Mouse (Mus musculus): ENCODE data around the gene Hspa4. TPM values are rescaled to one million over a fixed set of nuclear protein-coding genes. Genes with fewer than 3 reads are reported as not detected.
A peak's percentile ranks its signal among the peaks of the same experiment; 100 is the strongest.

The Hspa4 gene
- polyA plus RNA-seq, 1 experiment from 2014 or later, result 71.9 TPM

DNA sequence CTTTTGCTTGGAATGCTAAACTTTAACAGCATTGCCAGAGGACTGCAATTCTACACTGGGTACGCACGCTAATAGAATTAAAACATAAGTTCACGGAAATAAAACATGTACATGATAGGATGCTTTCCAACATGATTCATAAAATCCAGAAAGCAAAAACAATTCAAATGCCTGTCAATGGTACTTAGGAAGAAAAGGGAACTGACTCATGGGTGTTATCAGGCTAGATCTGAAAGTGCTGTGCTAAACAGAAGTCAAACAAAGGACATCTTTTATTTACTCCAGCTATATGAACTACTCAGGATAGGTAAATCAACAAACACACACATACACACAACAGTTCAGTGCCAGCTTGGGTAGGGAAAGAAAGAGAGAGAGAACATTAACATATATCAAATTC is 24.9 kb downstream of the Hspa4 start:
- Histone ChIP-seq H3K36me3 (peaks cover 60% of the 10 kb centered on the region), H3K9me3 (replicated peaks) (no peaks in the 10 kb centered on the region), H3K9ac (no peak overlapping the region), H3K27me3 (no peaks in the 10 kb centered on the region), H3K4me3 (replicated peaks) (no peak overlapping the region), H3K27ac (replicated peaks) (no peak overlapping the region), H3K4me2 (replicated peaks) (no peak overlapping the region), H3K4me1 (no peaks in the 10 kb centered on the region)
- ATAC-seq (ENCODE audit: insufficient number of reproducible peaks, low FRiP score, low TSS enrichment, low read depth), result no peak
- WGBS, result 87% methylated on average over 3 of the region's 3 CpGs

DNA sequence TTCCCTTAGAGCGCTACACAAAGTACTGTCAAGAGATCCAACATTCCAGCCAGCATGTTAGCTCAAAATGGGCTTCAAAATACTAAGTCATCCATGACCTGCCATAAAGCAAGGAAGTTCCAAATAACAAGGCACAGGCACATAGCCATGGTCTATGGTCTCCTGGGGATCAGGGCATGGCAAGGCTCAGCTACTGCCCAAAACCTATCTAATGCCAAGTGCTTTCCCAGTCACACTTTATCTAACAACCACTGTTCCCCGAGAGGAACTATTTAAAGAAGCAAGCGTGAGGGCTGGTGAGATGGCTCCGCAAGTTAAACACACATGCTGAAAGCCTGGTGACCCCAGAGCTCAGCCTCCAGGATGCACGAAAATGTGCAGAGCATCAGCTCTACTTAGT is 26.9 kb downstream of the Hspa4 start:
- H3K4me3 ChIP-seq (replicated peaks), result no peak overlapping the region
- ATAC-seq (ENCODE audit: insufficient number of reproducible peaks, low FRiP score, low TSS enrichment, low read depth), result no peak
- no peaks in the 10 kb centered on the region for H3K9me3 ChIP-seq (replicated peaks)
- peaks cover 71% of the 10 kb centered on the region for H3K36me3 ChIP-seq
- no peak overlapping the region for H3K27ac ChIP-seq (replicated peaks)
- H3K27me3 ChIP-seq, result no peaks in the 10 kb centered on the region
- H3K4me2 ChIP-seq (replicated peaks), result no peak overlapping the region
- 89% methylated on average over 5 of the region's 5 CpGs for WGBS
- no peak overlapping the region for H3K9ac ChIP-seq
- no peaks in the 10 kb centered on the region for H3K4me1 ChIP-seq

DNA sequence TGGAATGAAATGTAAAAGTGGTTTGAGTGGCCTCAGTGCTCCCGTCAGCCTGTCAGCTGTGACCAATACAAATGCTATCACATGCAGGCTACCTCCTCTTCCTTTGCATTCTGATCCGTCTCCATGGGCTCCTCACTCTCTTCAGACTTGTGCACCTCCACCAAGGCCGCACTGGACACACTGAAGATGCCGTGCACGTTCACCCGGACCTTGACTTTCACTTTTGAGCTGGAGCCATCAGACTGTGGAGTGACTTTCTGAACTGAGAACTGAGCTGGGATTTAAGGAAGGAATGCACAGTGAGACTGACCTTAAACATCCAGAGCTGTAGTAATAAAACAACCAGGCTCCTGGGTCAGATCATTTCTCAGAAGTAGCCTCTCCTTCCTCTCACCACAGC is 30.7 kb downstream of the Hspa4 start:
- no peak overlapping the region for H3K4me3 ChIP-seq (replicated peaks)
- no peaks in the 10 kb centered on the region for H3K4me1 ChIP-seq
- no peak overlapping the region for H3K9ac ChIP-seq
- WGBS, result 95% methylated on average over 6 of the region's 6 CpGs
- no peaks in the 10 kb centered on the region for H3K9me3 ChIP-seq (replicated peaks)
- no peak for ATAC-seq (ENCODE audit: insufficient number of reproducible peaks, low FRiP score, low TSS enrichment, low read depth)
- H3K36me3 ChIP-seq, result peaks cover 86% of the 10 kb centered on the region
- no peak overlapping the region for H3K4me2 ChIP-seq (replicated peaks)
- H3K27ac ChIP-seq (replicated peaks), result no peak overlapping the region
- no peaks in the 10 kb centered on the region for H3K27me3 ChIP-seq

DNA sequence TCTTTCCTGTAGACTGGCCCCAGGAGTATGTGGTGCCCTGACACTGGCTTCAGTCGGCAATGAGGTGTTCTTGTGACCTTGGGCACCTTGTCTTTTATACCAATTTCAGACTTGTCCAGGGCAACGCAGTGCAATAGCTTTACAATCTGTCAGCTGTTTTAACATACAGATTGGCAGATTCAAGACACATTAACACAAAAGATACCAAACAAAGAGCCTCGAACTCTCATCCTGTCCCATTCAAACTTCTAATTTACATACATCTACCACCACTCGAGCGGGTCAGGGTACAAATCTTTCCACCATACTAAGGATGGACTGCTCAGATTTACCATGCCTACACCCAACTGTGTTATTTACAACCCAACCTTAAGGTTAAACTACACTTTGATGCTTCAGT is 39.7 kb downstream of the Hspa4 start:
- Histone ChIP-seq H3K36me3 (peaks cover 50% of the 10 kb centered on the region), H3K9ac (no peak overlapping the region), H3K4me3 (replicated peaks) (no peak overlapping the region), H3K4me2 (replicated peaks) (no peak overlapping the region), H3K4me1 (no peaks in the 10 kb centered on the region), H3K27me3 (no peaks in the 10 kb centered on the region), H3K9me3 (replicated peaks) (no peaks in the 10 kb centered on the region), H3K27ac (replicated peaks) (no peak overlapping the region)
- no peak for ATAC-seq (ENCODE audit: insufficient number of reproducible peaks, low FRiP score, low TSS enrichment, low read depth)
- WGBS, result 86% methylated on average over 5 of the region's 5 CpGs

DNA sequence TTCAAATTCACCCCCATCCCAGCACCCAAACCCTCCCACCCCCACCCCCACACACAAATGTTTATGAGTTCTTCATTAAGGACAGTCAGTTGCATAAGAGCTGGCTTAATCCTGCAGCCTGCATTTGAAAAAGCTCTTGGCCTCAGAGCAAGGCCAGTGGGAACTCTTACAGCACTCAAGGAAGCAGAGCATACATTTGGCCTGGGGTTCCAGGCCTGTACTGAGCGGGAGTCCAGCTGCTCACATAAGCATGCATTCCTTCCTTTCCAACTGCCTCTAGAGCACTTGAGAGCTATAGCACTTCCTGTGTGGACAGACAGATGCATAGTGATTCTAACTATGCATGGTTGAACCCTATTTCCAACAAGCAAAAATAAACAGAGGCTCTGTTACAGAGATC is 40.2 kb downstream of the Hspa4 start:
- H3K27me3 ChIP-seq, result no peaks in the 10 kb centered on the region
- H3K4me1 ChIP-seq, result no peaks in the 10 kb centered on the region
- WGBS, result 72% methylated on average over 1 of the region's 1 CpGs
- peaks cover 45% of the 10 kb centered on the region for H3K36me3 ChIP-seq
- ATAC-seq (ENCODE audit: insufficient number of reproducible peaks, low FRiP score, low TSS enrichment, low read depth), result no peak
- no peak overlapping the region for H3K4me2 ChIP-seq (replicated peaks)
- H3K9me3 ChIP-seq (replicated peaks), result no peaks in the 10 kb centered on the region
- no peak overlapping the region for H3K9ac ChIP-seq
- H3K27ac ChIP-seq (replicated peaks), result no peak overlapping the region
- H3K4me3 ChIP-seq (replicated peaks), result no peak overlapping the region

DNA sequence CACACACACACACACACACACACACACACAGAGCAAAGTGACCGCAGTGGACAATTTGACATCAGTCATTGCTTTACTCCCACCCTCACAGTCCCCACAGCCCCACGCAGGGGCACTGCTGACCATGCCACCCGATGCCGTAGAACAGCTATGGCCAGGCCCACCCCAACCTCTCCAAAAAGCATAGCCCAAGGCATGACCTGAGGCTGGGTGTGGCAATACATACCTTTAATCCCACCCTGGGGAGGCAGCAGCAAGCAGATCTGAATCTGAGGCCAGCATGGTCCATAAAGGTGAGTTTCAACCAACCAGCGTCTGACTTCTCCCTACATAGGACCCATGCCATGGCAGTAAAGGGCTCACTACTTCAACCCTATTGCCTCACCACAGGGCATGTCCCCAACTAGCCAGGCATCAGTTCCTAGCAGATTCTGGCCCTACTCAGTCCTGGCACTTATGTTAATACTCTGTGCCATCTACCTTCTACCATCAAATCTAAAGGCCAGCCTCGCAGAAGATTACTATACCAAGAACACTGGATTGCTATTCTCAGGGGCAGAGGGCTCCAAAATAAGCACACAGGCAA is 41.1 kb downstream of the Hspa4 start:
- ATAC-seq (ENCODE audit: insufficient number of reproducible peaks, low FRiP score, low TSS enrichment, low read depth), result 0 out of 2 replicates have a peak, but pooled peaks have one; percentile 40
- Histone ChIP-seq H3K36me3 (peaks cover 36% of the 10 kb centered on the region), H3K9ac (no peak overlapping the region), H3K4me3 (replicated peaks) (no peak overlapping the region), H3K27ac (replicated peaks) (no peak overlapping the region), H3K9me3 (replicated peaks) (no peaks in the 10 kb centered on the region), H3K27me3 (no peaks in the 10 kb centered on the region), H3K4me2 (replicated peaks) (no peak overlapping the region), H3K4me1 (no peaks in the 10 kb centered on the region)
- 85% methylated on average over 6 of the region's 6 CpGs for WGBS

DNA sequence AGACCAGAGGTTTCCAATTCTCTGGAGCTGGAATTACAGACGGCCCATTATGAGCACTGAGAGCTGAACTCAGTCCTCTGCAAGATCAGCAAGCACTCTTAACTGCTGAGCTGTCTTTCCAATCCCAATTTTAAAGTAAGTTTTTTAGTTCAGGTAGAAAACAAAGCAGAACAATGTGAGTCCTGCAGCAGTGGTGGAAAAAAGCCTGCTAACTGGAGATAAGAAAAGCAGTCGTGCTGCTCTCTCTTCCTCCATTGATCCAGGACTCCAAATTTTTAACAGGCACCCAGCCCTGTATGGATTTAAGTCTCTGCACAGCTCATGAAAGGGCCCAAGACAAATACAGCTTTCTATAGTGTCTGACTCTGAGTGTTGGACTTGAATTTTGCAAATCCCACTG is 43.3 kb downstream of the Hspa4 start:
- Histone ChIP-seq H3K4me3 (replicated peaks) (no peak overlapping the region), H3K27ac (replicated peaks) (no peak overlapping the region), H3K9ac (no peak overlapping the region), H3K4me1 (no peaks in the 10 kb centered on the region), H3K4me2 (replicated peaks) (no peak overlapping the region), H3K27me3 (no peaks in the 10 kb centered on the region), H3K36me3 (peaks cover 20% of the 10 kb centered on the region), H3K9me3 (replicated peaks) (no peaks in the 10 kb centered on the region)
- ATAC-seq (ENCODE audit: insufficient number of reproducible peaks, low FRiP score, low TSS enrichment, low read depth), result no peak
- WGBS, result 62% methylated on average over 2 of the region's 2 CpGs

DNA sequence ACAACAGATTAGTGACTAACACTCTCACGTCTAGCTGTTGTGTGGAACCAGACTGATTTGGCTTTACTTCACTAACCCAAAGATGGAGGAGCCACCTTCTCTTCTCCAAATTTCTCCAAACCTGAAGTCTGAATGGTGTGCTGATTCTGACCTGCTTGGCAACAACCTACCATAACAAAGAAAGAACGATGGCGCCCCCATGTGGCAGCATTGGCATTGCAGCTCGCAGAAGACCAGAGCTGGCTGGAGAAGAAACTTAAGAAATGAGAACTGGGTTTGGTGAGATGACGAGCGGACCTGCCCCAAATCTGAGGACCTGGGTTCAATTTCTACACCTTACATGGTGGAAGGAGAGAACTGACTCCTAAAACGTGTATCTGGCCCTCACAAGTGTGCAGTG is 45.3 kb downstream of the Hspa4 start:
- Histone ChIP-seq H3K9ac (no peak overlapping the region), H3K36me3 (peaks cover 2% of the 10 kb centered on the region; the same call in 1 of the 2 replicates), H3K27ac (replicated peaks) (no peak overlapping the region), H3K9me3 (replicated peaks) (no peaks in the 10 kb centered on the region), H3K4me3 (replicated peaks) (no peak overlapping the region), H3K4me1 (no peaks in the 10 kb centered on the region), H3K27me3 (no peaks in the 10 kb centered on the region), H3K4me2 (replicated peaks) (no peak overlapping the region)
- 42% methylated on average over 7 of the region's 7 CpGs for WGBS
- no peak for ATAC-seq (ENCODE audit: insufficient number of reproducible peaks, low FRiP score, low TSS enrichment, low read depth)

DNA sequence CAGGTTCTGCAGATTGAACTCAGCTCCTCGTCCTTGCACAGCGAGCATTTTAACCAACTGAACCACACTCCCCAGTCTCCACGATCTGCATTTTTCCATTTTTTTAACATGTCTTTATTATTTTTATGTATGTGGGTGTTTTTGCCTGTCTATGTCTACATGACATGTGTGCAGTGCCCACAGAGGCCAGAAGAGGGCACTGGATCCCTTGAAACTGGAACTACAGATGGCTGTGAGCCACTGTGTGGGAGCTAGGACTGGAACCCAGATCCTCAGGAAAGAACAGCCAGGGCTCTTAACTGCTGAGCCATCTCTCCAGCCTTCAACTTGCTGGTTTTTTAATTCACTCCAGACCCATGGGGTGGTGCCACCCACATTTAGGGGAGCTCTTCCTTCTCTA is 45.8 kb downstream of the Hspa4 start:
- Histone ChIP-seq H3K4me2 (replicated peaks) (no peak overlapping the region), H3K4me3 (replicated peaks) (no peak overlapping the region), H3K9ac (no peak overlapping the region), H3K27ac (replicated peaks) (no peak overlapping the region), H3K27me3 (no peaks in the 10 kb centered on the region), H3K36me3 (no peaks in the 10 kb centered on the region), H3K9me3 (replicated peaks) (no peaks in the 10 kb centered on the region), H3K4me1 (no peaks in the 10 kb centered on the region)
- ATAC-seq (ENCODE audit: insufficient number of reproducible peaks, low FRiP score, low TSS enrichment, low read depth), result no peak
- 85% methylated on average over 3 of the region's 3 CpGs for WGBS

DNA sequence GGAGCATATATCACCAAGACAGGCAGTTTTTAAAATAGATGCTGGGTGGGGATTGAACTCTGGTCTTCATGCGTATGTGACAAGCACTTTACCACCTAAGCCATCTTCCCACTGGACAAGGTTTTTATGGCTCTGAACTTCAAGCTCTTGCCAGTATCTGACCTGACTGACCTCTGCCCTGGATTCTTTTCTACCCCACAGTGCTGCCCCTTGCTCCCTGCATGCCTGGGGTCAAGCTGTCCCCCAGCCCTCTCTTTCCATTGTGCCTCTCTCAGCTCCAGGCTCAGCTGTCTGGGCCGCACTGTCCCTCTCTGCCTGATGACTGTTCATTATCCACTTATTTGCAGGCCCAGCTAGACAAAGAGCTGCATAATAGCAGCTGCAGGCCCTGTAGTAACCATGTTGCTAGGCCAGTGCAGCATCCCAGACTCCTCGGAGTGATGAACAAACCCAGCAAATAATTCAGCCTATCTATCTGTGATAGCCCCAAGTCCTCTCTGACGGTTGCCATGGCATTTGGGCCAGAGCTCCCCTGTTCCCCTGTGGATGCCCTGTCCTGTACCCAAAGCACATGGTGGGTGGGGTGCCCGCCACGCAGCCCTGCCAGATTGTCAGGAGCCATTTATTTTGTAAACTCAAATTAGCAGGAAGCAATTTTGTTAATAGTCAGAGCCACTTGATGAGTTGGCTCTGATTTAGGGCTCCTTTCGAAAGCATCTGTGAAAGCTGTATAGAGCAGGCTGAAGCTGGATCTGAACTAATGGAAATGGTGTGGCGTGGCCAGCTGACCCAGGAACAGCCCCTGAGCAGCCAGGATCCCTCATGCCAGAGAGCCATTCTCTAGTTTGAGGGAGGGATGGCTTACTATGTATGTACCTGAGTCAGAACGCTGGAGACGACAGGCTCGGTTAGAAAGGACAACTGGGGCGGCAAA is 47.8 kb downstream of the Hspa4 start:
- Histone ChIP-seq H3K9me3 (replicated peaks) (no peaks in the 10 kb centered on the region), H3K4me3 (replicated peaks) (no peak overlapping the region), H3K27me3 (no peaks in the 10 kb centered on the region), H3K4me2 (replicated peaks) (no peak overlapping the region), H3K27ac (replicated peaks) (no peak overlapping the region), H3K36me3 (no peaks in the 10 kb centered on the region), H3K4me1 (no peaks in the 10 kb centered on the region), H3K9ac (no peak overlapping the region)
- ATAC-seq (ENCODE audit: insufficient number of reproducible peaks, low FRiP score, low TSS enrichment, low read depth), result no peak
- WGBS, result 79% methylated on average over 12 of the region's 12 CpGs

DNA sequence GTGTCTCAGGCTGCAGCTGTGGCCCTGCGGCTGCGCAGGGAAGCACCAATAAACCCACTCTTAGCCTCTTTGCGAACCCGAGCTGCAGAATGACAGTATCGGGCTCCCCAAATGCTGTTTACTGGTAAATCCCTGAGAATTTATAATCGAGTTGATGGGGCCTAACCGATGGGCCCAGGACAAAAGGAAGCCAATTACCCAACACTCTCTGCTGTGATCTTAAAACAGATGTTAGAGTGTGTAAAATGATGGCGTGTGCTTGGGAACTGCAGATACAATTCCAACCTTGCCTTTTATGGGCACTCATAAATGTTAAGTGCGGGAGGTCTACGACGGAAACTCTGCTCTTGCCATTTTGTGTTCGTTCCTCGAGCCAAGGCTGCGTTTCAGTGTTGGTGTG is 49.5 kb downstream of the Hspa4 start:
- 82% methylated on average over 14 of the region's 14 CpGs for WGBS
- H3K27ac ChIP-seq (replicated peaks), result no peak overlapping the region

DNA sequence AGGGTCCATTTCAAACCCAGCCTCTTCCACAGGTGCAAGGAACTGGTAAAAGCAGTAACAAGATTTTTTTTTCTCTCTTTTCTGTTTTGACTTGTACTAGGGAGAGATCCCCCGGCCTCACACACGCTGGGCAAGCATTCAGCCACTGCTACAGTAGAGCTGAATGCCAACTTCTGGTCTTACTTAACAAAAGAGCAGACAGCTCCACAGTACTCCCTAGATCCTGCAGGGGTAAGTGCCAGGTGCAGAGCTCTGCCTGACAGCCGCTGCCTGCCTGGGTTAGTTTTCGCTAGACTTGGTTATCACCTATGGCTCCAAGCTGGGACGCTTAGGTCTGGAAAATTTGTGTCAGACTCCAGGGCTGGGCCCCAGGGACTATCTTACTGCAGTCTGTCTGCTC is 50.6 kb downstream of the Hspa4 start:
- Histone ChIP-seq H3K9ac (no peak overlapping the region), H3K36me3 (no peaks in the 10 kb centered on the region), H3K4me1 (no peaks in the 10 kb centered on the region), H3K9me3 (replicated peaks) (no peaks in the 10 kb centered on the region), H3K27me3 (no peaks in the 10 kb centered on the region), H3K4me2 (replicated peaks) (no peak overlapping the region), H3K4me3 (replicated peaks) (no peak overlapping the region), H3K27ac (replicated peaks) (no peak overlapping the region)
- no peak for ATAC-seq (ENCODE audit: insufficient number of reproducible peaks, low FRiP score, low TSS enrichment, low read depth)
- 72% methylated on average over 5 of the region's 5 CpGs for WGBS

More for the DNA sequence above, 49.5 kb downstream of the Hspa4 start:
- no peak overlapping the region for H3K9ac ChIP-seq
- H3K4me2 ChIP-seq (replicated peaks), result no peak overlapping the region
- no peaks in the 10 kb centered on the region for H3K4me1 ChIP-seq
- H3K9me3 ChIP-seq (replicated peaks), result no peaks in the 10 kb centered on the region
- no peaks in the 10 kb centered on the region for H3K36me3 ChIP-seq
- ATAC-seq (ENCODE audit: insufficient number of reproducible peaks, low FRiP score, low TSS enrichment, low read depth), result no peak
- H3K27me3 ChIP-seq, result no peaks in the 10 kb centered on the region
- no peak overlapping the region for H3K4me3 ChIP-seq (replicated peaks)

Measured in embryonic facial prominence, embryonic 15.5 days (tissue).